Mouse (Mus musculus): Measurements from ENCODE around the gene Mmp2.
"Not testable (repeated sequence)": the region's sequence is repeated elsewhere in the genome, so short reads cannot be mapped to it uniquely, and the experiment has no call there.

Gene Mmp2

GRCm38 (mm10) chr8:92838616-92839015, 11.5 kb downstream of the Mmp2 start:
- no peak for DNase-seq (ENCODE audit: low spot score)

GRCm38 (mm10) chr8:92839161-92839560, 12.1 kb downstream of the Mmp2 start:
- no peak for DNase-seq (ENCODE audit: low spot score)

GRCm38 (mm10) chr8:92839876-92840275, 12.8 kb downstream of the Mmp2 start:
- no peak for DNase-seq (ENCODE audit: low spot score)

GRCm38 (mm10) chr8:92846684-92847083, 19.6 kb downstream of the Mmp2 start:
- DNase-seq (ENCODE audit: low spot score), result peak; percentile 40

GRCm38 (mm10) chr8:92847299-92847698, 20.2 kb downstream of the Mmp2 start:
- no peak for DNase-seq (ENCODE audit: low spot score)

GRCm38 (mm10) chr8:92849261-92849660, 22.2 kb downstream of the Mmp2 start:
- no peak for DNase-seq (ENCODE audit: low spot score)

GRCm38 (mm10) chr8:92850239-92850638, 23.1 kb downstream of the Mmp2 start:
- peak; percentile 81 for DNase-seq (ENCODE audit: low spot score)

GRCm38 (mm10) chr8:92851381-92851780, 24.3 kb downstream of the Mmp2 start:
- DNase-seq (ENCODE audit: low spot score), result no peak

- no peak for DNase-seq (ENCODE audit: low spot score)
Measured at GRCm38 (mm10) chr8:92853188-92853983, 26.3 kb downstream of the Mmp2 start.

- DNase-seq (ENCODE audit: low spot score), result no peak
Measured at GRCm38 (mm10) chr8:92854673-92855072, 27.6 kb downstream of the Mmp2 start.

GRCm38 (mm10) chr8:92855171-92855894, 28.2 kb downstream of the Mmp2 start, which contains the start of gene Lpcat2:
Gene Lpcat2, plus strand, starts transcription at chr8:92855339.
- DNase-seq (ENCODE audit: low spot score), result peak; percentile 68

GRCm38 (mm10) chr8:92856273-92856986, 29.3 kb downstream of the Mmp2 start:
- no peak for DNase-seq (ENCODE audit: low spot score)

- DNase-seq (ENCODE audit: low spot score), result no peak
Measured at GRCm38 (mm10) chr8:92858475-92859182, 31.5 kb downstream of the Mmp2 start.

- no peak for DNase-seq (ENCODE audit: low spot score)
Measured at GRCm38 (mm10) chr8:92861977-92862376, 34.9 kb downstream of the Mmp2 start.

- DNase-seq (ENCODE audit: low spot score), result no peak
Measured at GRCm38 (mm10) chr8:92870281-92870680, 43.2 kb downstream of the Mmp2 start.

- no peak for DNase-seq (ENCODE audit: low spot score)
Measured at GRCm38 (mm10) chr8:92872063-92872759, 45.1 kb downstream of the Mmp2 start.

GRCm38 (mm10) chr8:92875795-92876194, 48.7 kb downstream of the Mmp2 start:
- DNase-seq (ENCODE audit: low spot score), result no peak

- DNase-seq (ENCODE audit: low spot score), result no peak
Measured at GRCm38 (mm10) chr8:92881247-92881646, 54.2 kb downstream of the Mmp2 start.

- no peak for DNase-seq (ENCODE audit: low spot score)
Measured at GRCm38 (mm10) chr8:92883771-92884170, 56.7 kb downstream of the Mmp2 start.

GRCm38 (mm10) chr8:92892216-92892615, 65.1 kb downstream of the Mmp2 start:
- not testable (repeated sequence) for DNase-seq (ENCODE audit: low spot score)

GRCm38 (mm10) chr8:92893870-92894269, 66.8 kb downstream of the Mmp2 start:
- DNase-seq (ENCODE audit: low spot score), result no peak

Data from testis, postnatal 14 days (tissue).